Mouse (Mus musculus): Measurements from ENCODE around the gene Alox12.

Alox12 gene

GRCm38 (mm10) chr11:70239541-70240279 is 15.4 kb downstream of the Alox12 start, which contains the start of the genes Gm21988 and Rnasek:
TSS of gene Gm21988 (minus strand) at chr11:70239830.
TSS of gene Rnasek (minus strand) at chr11:70239842.
- in situ Hi-C loops (cut with MboI, MseI) = no loop called here

- in situ Hi-C loops (cut with MboI, MseI) = no loop called here
These were observed 16.3 kb downstream of the Alox12 start for GRCm38 (mm10) chr11:70238591-70239440.

- in situ Hi-C loops (cut with MboI, MseI) = no loop called here
These were observed 17.5 kb downstream of the Alox12 start, which contains the start of gene 0610010K14Rik for GRCm38 (mm10) chr11:70237457-70238167. TSS of gene 0610010K14Rik (minus strand) at chr11:70237914.

GRCm38 (mm10) chr11:70236717-70237116 is 18.4 kb downstream of the Alox12 start:
- in situ Hi-C loops (cut with MboI, MseI) = no loop called here

GRCm38 (mm10) chr11:70235254-70235900 is 19.8 kb downstream of the Alox12 start:
- in situ Hi-C loops (cut with MboI, MseI) = no loop called here

- in situ Hi-C loops (cut with MboI, MseI) = no loop called here
These were observed 20.7 kb downstream of the Alox12 start for GRCm38 (mm10) chr11:70234497-70234896.

GRCm38 (mm10) chr11:70234037-70234436 is 21.1 kb downstream of the Alox12 start:
- in situ Hi-C loops (cut with MboI, MseI) = no loop called here

GRCm38 (mm10) chr11:70233016-70233415 is 22.1 kb downstream of the Alox12 start:
- in situ Hi-C loops (cut with MboI, MseI) = no loop called here

GRCm38 (mm10) chr11:70232546-70232945 is 22.6 kb downstream of the Alox12 start:
- in situ Hi-C loops (cut with MboI, MseI) = no loop called here

- in situ Hi-C loops (cut with MboI, MseI) = no loop called here
These were observed 24.9 kb downstream of the Alox12 start for GRCm38 (mm10) chr11:70230239-70230727.

GRCm38 (mm10) chr11:70229260-70230010 is 25.7 kb downstream of the Alox12 start, which contains the start of gene Bcl6b:
TSS of gene Bcl6b (minus strand) at chr11:70229798.
- in situ Hi-C loops (cut with MboI, MseI) = no loop called here

GRCm38 (mm10) chr11:70228828-70229227 is 26.3 kb downstream of the Alox12 start:
- in situ Hi-C loops (cut with MboI, MseI) = no loop called here

- in situ Hi-C loops (cut with MboI, MseI) = no loop called here
These were observed 27.4 kb downstream of the Alox12 start for GRCm38 (mm10) chr11:70227661-70228245.

GRCm38 (mm10) chr11:70227126-70227525 is 28.0 kb downstream of the Alox12 start:
- in situ Hi-C loops (cut with MboI, MseI) = no loop called here

- in situ Hi-C loops (cut with MboI, MseI) = no loop called here
These were observed 28.6 kb downstream of the Alox12 start for GRCm38 (mm10) chr11:70226602-70226890.

GRCm38 (mm10) chr11:70225798-70226601 is 29.2 kb downstream of the Alox12 start:
- in situ Hi-C loops (cut with MboI, MseI) = no loop called here

- in situ Hi-C loops (cut with MboI, MseI) = no loop called here
These were observed 31.4 kb downstream of the Alox12 start for GRCm38 (mm10) chr11:70223724-70224123.

GRCm38 (mm10) chr11:70221603-70222500 is 33.3 kb downstream of the Alox12 start:
- in situ Hi-C loops (cut with MboI, MseI) = no loop called here
